Mouse (Mus musculus): ENCODE measurements at regions not wholly inside any gene's neighbourhood (a gene's known extent, or its start where the extent isn't known, plus 50 kb on each side); places are given as distances from the start of the nearest gene placed in this dataset.

DNA sequence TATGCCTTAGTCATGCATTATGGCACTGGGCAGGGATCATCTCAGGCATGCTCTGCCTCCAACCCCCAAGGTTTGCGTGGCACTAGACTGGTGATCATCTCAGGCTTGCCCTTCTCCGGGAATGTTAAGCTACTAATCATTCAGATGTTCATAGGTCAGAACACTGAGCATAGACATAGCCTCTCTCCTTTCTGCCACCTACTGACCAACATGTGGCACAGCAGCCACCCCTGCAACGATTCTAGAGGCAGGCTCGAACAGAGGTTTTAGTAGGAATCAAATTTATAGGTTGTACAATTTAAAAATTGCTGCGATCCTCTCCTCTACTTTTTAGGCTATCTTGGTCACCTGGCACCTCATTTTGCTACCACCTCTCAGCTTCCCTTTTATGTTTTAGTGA, 430.0 kb upstream of the Got2 start:
- peak; percentile 48 for TF ChIP-seq CTCF (conservative IDR thresholded peaks at IDR 0.05; ENCODE audit: insufficient read depth, insufficient read length, low read depth, low read length)
- TF ChIP-seq POLR2A (IDR thresholded peaks at IDR 0.05; ENCODE audit: low read depth, low read length), result no peak

All from kidney, adult 2 months (tissue).